Mouse (Mus musculus) CH12.LX (cell line): ENCODE results near the gene Wfikkn1. TPM values are rescaled to one million over a fixed set of nuclear protein-coding genes. Genes with fewer than 3 reads are reported as not detected.

Source experiments
- DNase-seq: peaks from one replicate; pipeline ENCODE4 v3.0.0-alpha.2; 2013; ENCODE audit errors: extremely low read depth
- H3K27ac ChIP-seq: 2 replicates; pipeline ENCODE4 v1.5.1; 2012; ENCODE audit warnings: low read depth, mild to moderate bottlenecking, control low read depth, moderate library complexity; ENCODE audit not compliant: insufficient read depth
- H3K27me3 ChIP-seq: replicated peaks from 2 replicates; pipeline ENCODE3; 2012; ENCODE audit warnings: inconsistent platforms
- H3K36me3 ChIP-seq, 2 experiments: replicated peaks in 1 of 2; 2 replicates each; pipeline versions ENCODE3 to v1.6.1; 2012; ENCODE audit warnings: inconsistent platforms in 1 of 2, low read length in 1 of 2, mild to moderate bottlenecking in 1 of 2, mixed read lengths in 1 of 2, moderate library complexity in 1 of 2; ENCODE audit not compliant: control insufficient read depth in 1 of 2, insufficient read depth in 1 of 2
- H3K4me1 ChIP-seq, 2 experiments: 2 replicates each; pipeline ENCODE4 v1.6.1; 2012; ENCODE audit warnings: inconsistent platforms in 1 of 2, moderate library complexity in 1 of 2; ENCODE audit not compliant: insufficient read depth in 2 of 2, control insufficient read depth in 1 of 2
- H3K4me2 ChIP-seq: 2 replicates; pipeline ENCODE4 v1.6.1; 2012; ENCODE audit warnings: low read depth, mild to moderate bottlenecking, control low read depth; ENCODE audit not compliant: poor library complexity, insufficient read depth, severe bottlenecking
- H3K4me3 ChIP-seq, 3 experiments: fragments of 150-350 bp in 1 of 3; sonication (generic) in 1 of 3; replicated peaks in 1 of 3; 2 replicates each; pipeline versions ENCODE3 to v1.5.1; 2011 to 2012; ENCODE audit warnings: low read depth in 2 of 3, low read length in 2 of 3, mild to moderate bottlenecking in 2 of 3, moderate library complexity in 2 of 3, control low read depth in 1 of 3, improper control_type of control experiment in 1 of 3, inconsistent platforms in 1 of 3, mixed read lengths in 1 of 3; ENCODE audit not compliant: poor library complexity in 1 of 3
- H3K79me2 ChIP-seq: replicated peaks from 2 replicates; pipeline ENCODE4 v1.6.1; 2012; ENCODE audit warnings: mild to moderate bottlenecking, moderate library complexity; ENCODE audit not compliant: control insufficient read depth, poor library complexity, insufficient read depth, severe bottlenecking; ENCODE audit errors: extremely low read depth
- H3K9ac ChIP-seq: 2 replicates; pipeline ENCODE4 v1.6.1; 2012; ENCODE audit warnings: low read depth, mild to moderate bottlenecking, control low read depth, moderate library complexity; ENCODE audit not compliant: insufficient read depth
- H3K9me3 ChIP-seq: replicated peaks from 2 replicates; pipeline ENCODE3; 2012; ENCODE audit warnings: low read length, inconsistent platforms, mixed read lengths
- CHD2 ChIP-seq: IDR thresholded peaks from 2 replicates; pipeline ENCODE4 v1.6.1; 2011; ENCODE audit warnings: low read length, improper control_type of control experiment
- E2F4 ChIP-seq: IDR thresholded peaks from 2 replicates; pipeline ENCODE4 v1.6.1; 2011; ENCODE audit warnings: low read depth, low read length, improper control_type of control experiment; ENCODE audit not compliant: insufficient replicate concordance
- ELF1 ChIP-seq: IDR thresholded peaks from 2 replicates; pipeline ENCODE4 v1.6.1; 2014; ENCODE audit warnings: low read depth, mild to moderate bottlenecking, inconsistent platforms, low read length, improper control_type of control experiment
- HCFC1 ChIP-seq: IDR thresholded peaks from 2 replicates; pipeline ENCODE4 v1.6.1; 2012; ENCODE audit warnings: low read depth, mild to moderate bottlenecking, inconsistent platforms, low read length, improper control_type of control experiment
- IRF4 ChIP-seq: IDR thresholded peaks from 2 replicates; pipeline ENCODE4 v1.6.1; 2014; ENCODE audit warnings: low read depth, mild to moderate bottlenecking, inconsistent platforms, low read length, improper control_type of control experiment
- KAT2A ChIP-seq: IDR thresholded peaks from 2 replicates; pipeline ENCODE4 v1.6.1; 2012; ENCODE audit warnings: low read length, improper control_type of control experiment, inconsistent platforms; ENCODE audit not compliant: insufficient replicate concordance
- MAFK ChIP-seq: IDR thresholded peaks from 2 replicates; pipeline ENCODE4 v1.6.1; 2011; ENCODE audit warnings: low read length, improper control_type of control experiment; ENCODE audit not compliant: insufficient replicate concordance
- MAZ ChIP-seq: IDR thresholded peaks from 2 replicates; pipeline ENCODE4 v1.6.1; 2012; ENCODE audit warnings: low read depth, mild to moderate bottlenecking, inconsistent platforms, low read length, improper control_type of control experiment, moderate library complexity
- MXI1 ChIP-seq: IDR thresholded peaks from 2 replicates; pipeline ENCODE4 v1.6.1; 2011; ENCODE audit warnings: mild to moderate bottlenecking, low read depth, low read length, improper control_type of control experiment
- MYC ChIP-seq: IDR thresholded peaks from 2 replicates; pipeline ENCODE4 v1.6.1; 2011; ENCODE audit warnings: low read depth, mild to moderate bottlenecking, improper control_type of control experiment, low read length
- NELFE ChIP-seq: IDR thresholded peaks from 2 replicates; pipeline ENCODE4 v1.6.1; 2011; ENCODE audit warnings: low read depth, low read length, improper control_type of control experiment
- PAX5 ChIP-seq: IDR thresholded peaks from 2 replicates; pipeline ENCODE4 v1.6.1; 2012; ENCODE audit warnings: low read length, inconsistent platforms, mixed read lengths
- POLR2A ChIP-seq: IDR thresholded peaks from 2 replicates; pipeline ENCODE4 v1.6.1; 2011; ENCODE audit warnings: low read depth, mild to moderate bottlenecking, improper control_type of control experiment, low read length
- RAD21 ChIP-seq: IDR thresholded peaks from 2 replicates; pipeline ENCODE4 v1.6.1; 2011; ENCODE audit warnings: low read depth, mild to moderate bottlenecking, low read length, improper control_type of control experiment, moderate library complexity
- SMC3 ChIP-seq: IDR thresholded peaks from 2 replicates; pipeline ENCODE4 v1.6.1; 2011; ENCODE audit warnings: low read depth, low read length, improper control_type of control experiment
- TBP ChIP-seq: conservative IDR thresholded peaks from 2 replicates; pipeline ENCODE4 v1.6.1; 2011; ENCODE audit warnings: low read depth, low read length, improper control_type of control experiment
- TCF12 ChIP-seq: IDR thresholded peaks from 2 replicates; pipeline ENCODE4 v1.6.1; 2014; ENCODE audit warnings: low read depth, mild to moderate bottlenecking, inconsistent platforms, low read length, improper control_type of control experiment
- USF1 ChIP-seq: IDR thresholded peaks from 2 replicates; pipeline ENCODE4 v1.6.1; 2014; ENCODE audit warnings: low read depth, mild to moderate bottlenecking, inconsistent platforms, low read length, improper control_type of control experiment
- ZC3H11A ChIP-seq: IDR thresholded peaks from 2 replicates; pipeline ENCODE4 v1.6.1; 2012; ENCODE audit warnings: low read depth, mild to moderate bottlenecking, inconsistent platforms, low read length, improper control_type of control experiment
- ZNF384 ChIP-seq: IDR thresholded peaks from 2 replicates; pipeline ENCODE4 v1.6.1; 2012; ENCODE audit warnings: low read depth, low read length, improper control_type of control experiment, inconsistent platforms
- dilution Hi-C: fragments of 300-500 bp; cut with MboI; formaldehyde crosslinking; loops from 2 replicates; pipeline ENCODE4 v1.14.3; 2020; ENCODE audit warnings: low sequenced_read_pairs; ENCODE audit not compliant: extremely low pct_unique_long_range_greater_than_20kb, extremely low pct_ligation_motif_present
- in situ Hi-C: fragments of 300-500 bp; cut with MboI; formaldehyde crosslinking; loops from 3 replicates; pipeline ENCODE4 v1.14.3; 2019; ENCODE audit warnings: low sequenced_read_pairs, low pct_ligation_motif_present, low pct_unique_long_range_greater_than_20kb, mixed read lengths
- polyA plus RNA-seq: library from polyadenylated mRNA; unstranded; fragments of >175 nt; gene quantifications from 2 replicates; pipeline ENCODE4 v1.2.1, GENCODE M21; 2012; ENCODE audit warnings: low read depth; ENCODE audit not compliant: insufficient read length
- total RNA-seq, 2 experiments: library from RNA; depleted of rRNA; stranded (reverse); fragments of 300-350 nt in 1 of 2; fragments of >200 nt in 1 of 2; gene quantifications; 2 replicates each; pipeline ENCODE4 v1.2.3; 2012 to 2014

Wfikkn1 gene
- total and polyA plus RNA-seq, 3 experiments = 0.34 to 0.69 TPM; not detected in 1

GRCm38 (mm10) chr17:25828223-25828594, 52.4 kb downstream of the Wfikkn1 start:
- in situ Hi-C loops = no loop called here
- no peak overlapping the region for H3K9ac ChIP-seq
- dilution Hi-C loops = no loop called here
- TF ChIP-seq RAD21 (no peak), ZNF384 (no peak), TCF12 (no peak), KAT2A (no peak), CHD2 (no peak), NELFE (no peak), TBP (no peak), IRF4 (no peak), USF1 (no peak), E2F4 (no peak), MYC (no peak), MAZ (no peak), SMC3 (no peak), ZC3H11A (no peak), MXI1 (no peak), PAX5 (no peak), HCFC1 (no peak), MAFK (no peak), ELF1 (no peak), POLR2A (no peak)
- H3K4me2 ChIP-seq = no peak overlapping the region
- H3K27me3 ChIP-seq = no peaks in the 10 kb centered on the region
- H3K27ac ChIP-seq = no peak overlapping the region
- H3K9me3 ChIP-seq = no peaks in the 10 kb centered on the region
- H3K4me1 ChIP-seq = peaks cover 26 to 56% of the 10 kb centered on the region in 2 experiments
- H3K36me3 ChIP-seq = peaks cover 49 to 70% of the 10 kb centered on the region in 2 experiments
- H3K4me3 ChIP-seq = no peak overlapping the region
- peaks cover 14% of the 10 kb centered on the region for H3K79me2 ChIP-seq
- DNase-seq = no peak

Other genes with a start within 250 kb of the Wfikkn1 start
Only the 20 nearest of the 31 such genes appear.
- 14.5 and 16.0 TPM in 2 replicates for gene Haghl, start 95.2 kb downstream of the Wfikkn1 start, total RNA-seq (2012; rRNA removed)
- gene Haghl, start 95.2 kb downstream of the Wfikkn1 start, total RNA-seq (2014; rRNA removed) = 7.3 and 7.4 TPM in 2 replicates
- 7.4 and 7.8 TPM in 2 replicates for gene Haghl, start 95.2 kb downstream of the Wfikkn1 start, polyA plus RNA-seq
- gene Ccdc78, start 94.3 kb downstream of the Wfikkn1 start, total RNA-seq (2012; rRNA removed) = 0.13 and 0.25 TPM in 2 replicates
- 0.13 TPM in 1 of 2 replicates, not detected in the other for gene Ccdc78, start 94.3 kb downstream of the Wfikkn1 start, total RNA-seq (2014; rRNA removed)
- 0.40 and 0.49 TPM in 2 replicates for gene Ccdc78, start 94.3 kb downstream of the Wfikkn1 start, polyA plus RNA-seq
- gene Fam173a, start 88.0 kb downstream of the Wfikkn1 start, total RNA-seq (2012; rRNA removed) = 55.0 and 68.3 TPM in 2 replicates
- gene Fam173a, start 88.0 kb downstream of the Wfikkn1 start, total RNA-seq (2014; rRNA removed) = 21.9 and 25.5 TPM in 2 replicates
- 25.5 and 27.8 TPM in 2 replicates for gene Fam173a, start 88.0 kb downstream of the Wfikkn1 start, polyA plus RNA-seq
- gene AC134908.4, start 85.2 kb downstream of the Wfikkn1 start, total RNA-seq (2012; rRNA removed) = not detected in 2 replicates
- gene AC134908.4, start 85.2 kb downstream of the Wfikkn1 start, total RNA-seq (2014; rRNA removed) = not detected in 2 replicates
- gene AC134908.4, start 85.2 kb downstream of the Wfikkn1 start, polyA plus RNA-seq = not detected in 2 replicates
- 49.8 and 50.1 TPM in 2 replicates for gene Metrn, start 83.7 kb downstream of the Wfikkn1 start, total RNA-seq (2012; rRNA removed)
- gene Metrn, start 83.7 kb downstream of the Wfikkn1 start, total RNA-seq (2014; rRNA removed) = 18.1 and 23.7 TPM in 2 replicates
- gene Metrn, start 83.7 kb downstream of the Wfikkn1 start, polyA plus RNA-seq = 16.9 and 17.7 TPM in 2 replicates
- not detected in 2 replicates for gene Fbxl16, start 71.8 kb downstream of the Wfikkn1 start, total RNA-seq (2012; rRNA removed)
- not detected in 2 replicates for gene Fbxl16, start 71.8 kb downstream of the Wfikkn1 start, total RNA-seq (2014; rRNA removed)
- gene Fbxl16, start 71.8 kb downstream of the Wfikkn1 start, polyA plus RNA-seq = not detected in 2 replicates
- 27.2 and 28.6 TPM in 2 replicates for gene Wdr24, start 57.2 kb downstream of the Wfikkn1 start, total RNA-seq (2012; rRNA removed)
- gene Wdr24, start 57.2 kb downstream of the Wfikkn1 start, total RNA-seq (2014; rRNA removed) = 17.3 and 20.9 TPM in 2 replicates
- gene Wdr24, start 57.2 kb downstream of the Wfikkn1 start, polyA plus RNA-seq = 16.9 and 20.4 TPM in 2 replicates
- gene Jmjd8, start 52.0 kb downstream of the Wfikkn1 start, total RNA-seq (2012; rRNA removed) = 7.7 and 9.3 TPM in 2 replicates
- 4.8 and 6.1 TPM in 2 replicates for gene Jmjd8, start 52.0 kb downstream of the Wfikkn1 start, total RNA-seq (2014; rRNA removed)
- gene Jmjd8, start 52.0 kb downstream of the Wfikkn1 start, polyA plus RNA-seq = 8.3 and 8.5 TPM in 2 replicates
- 98.3 and 107 TPM in 2 replicates for gene Stub1, start 47.5 kb downstream of the Wfikkn1 start, total RNA-seq (2012; rRNA removed)
- gene Stub1, start 47.5 kb downstream of the Wfikkn1 start, total RNA-seq (2014; rRNA removed) = 60.4 and 62.9 TPM in 2 replicates
- gene Stub1, start 47.5 kb downstream of the Wfikkn1 start, polyA plus RNA-seq = 84.8 and 87.1 TPM in 2 replicates
- 1.9 and 2.4 TPM in 2 replicates for gene Rhbdl1, start 43.6 kb downstream of the Wfikkn1 start, total RNA-seq (2012; rRNA removed)
- gene Rhbdl1, start 43.6 kb downstream of the Wfikkn1 start, total RNA-seq (2014; rRNA removed) = not detected in 2 replicates
- 2.8 and 4.6 TPM in 2 replicates for gene Rhbdl1, start 43.6 kb downstream of the Wfikkn1 start, polyA plus RNA-seq
- gene Gm20683, start 39.1 kb downstream of the Wfikkn1 start, total RNA-seq (2012; rRNA removed) = 3.1 and 3.8 TPM in 2 replicates
- 0.96 and 1.3 TPM in 2 replicates for gene Gm20683, start 39.1 kb downstream of the Wfikkn1 start, total RNA-seq (2014; rRNA removed)
- 1.4 and 4.8 TPM in 2 replicates for gene Gm20683, start 39.1 kb downstream of the Wfikkn1 start, polyA plus RNA-seq
- 16.2 and 26.1 TPM in 2 replicates for gene Rhot2, start 36.0 kb downstream of the Wfikkn1 start, total RNA-seq (2012; rRNA removed)
- gene Rhot2, start 36.0 kb downstream of the Wfikkn1 start, total RNA-seq (2014; rRNA removed) = 17.3 and 19.5 TPM in 2 replicates
- 33.8 and 51.5 TPM in 2 replicates for gene Rhot2, start 36.0 kb downstream of the Wfikkn1 start, polyA plus RNA-seq
- gene Wdr90, start 19.4 kb downstream of the Wfikkn1 start, total RNA-seq (2012; rRNA removed) = 31.9 and 38.0 TPM in 2 replicates
- 16.0 and 17.5 TPM in 2 replicates for gene Wdr90, start 19.4 kb downstream of the Wfikkn1 start, total RNA-seq (2014; rRNA removed)
- gene Wdr90, start 19.4 kb downstream of the Wfikkn1 start, polyA plus RNA-seq = 19.9 and 23.8 TPM in 2 replicates
- gene Mcrip2, start 12.1 kb downstream of the Wfikkn1 start, total RNA-seq (2012; rRNA removed) = 16.1 and 16.5 TPM in 2 replicates
- gene Mcrip2, start 12.1 kb downstream of the Wfikkn1 start, total RNA-seq (2014; rRNA removed) = 0.82 and 1.4 TPM in 2 replicates
- gene Mcrip2, start 12.1 kb downstream of the Wfikkn1 start, polyA plus RNA-seq = 1.7 and 2.2 TPM in 2 replicates
- 43.6 and 52.5 TPM in 2 replicates for gene Mettl26, start 5.8 kb downstream of the Wfikkn1 start, total RNA-seq (2012; rRNA removed)
- 31.9 and 33.0 TPM in 2 replicates for gene Mettl26, start 5.8 kb downstream of the Wfikkn1 start, total RNA-seq (2014; rRNA removed)
- 29.8 and 32.0 TPM in 2 replicates for gene Mettl26, start 5.8 kb downstream of the Wfikkn1 start, polyA plus RNA-seq
- 6.6 and 8.0 TPM in 2 replicates for gene Rab40c, start 38.9 kb upstream of the Wfikkn1 start, total RNA-seq (2012; rRNA removed)
- gene Rab40c, start 38.9 kb upstream of the Wfikkn1 start, total RNA-seq (2014; rRNA removed) = 7.9 and 9.2 TPM in 2 replicates
- gene Rab40c, start 38.9 kb upstream of the Wfikkn1 start, polyA plus RNA-seq = 14.4 and 14.8 TPM in 2 replicates
- gene Pigq, start 64.1 kb upstream of the Wfikkn1 start, total RNA-seq (2012; rRNA removed) = 28.1 and 29.2 TPM in 2 replicates
- gene Pigq, start 64.1 kb upstream of the Wfikkn1 start, total RNA-seq (2014; rRNA removed) = 15.1 and 18.5 TPM in 2 replicates
- 75.0 and 97.2 TPM in 2 replicates for gene Pigq, start 64.1 kb upstream of the Wfikkn1 start, polyA plus RNA-seq
- not detected in 2 replicates for gene Nhlrc4, start 64.1 kb upstream of the Wfikkn1 start, total RNA-seq (2012; rRNA removed)
- not detected in 2 replicates for gene Nhlrc4, start 64.1 kb upstream of the Wfikkn1 start, total RNA-seq (2014; rRNA removed)
- not detected in 2 replicates for gene Nhlrc4, start 64.1 kb upstream of the Wfikkn1 start, polyA plus RNA-seq
- not detected in 2 replicates for gene A930017K11Rik, start 71.7 kb upstream of the Wfikkn1 start, total RNA-seq (2012; rRNA removed)
- gene A930017K11Rik, start 71.7 kb upstream of the Wfikkn1 start, total RNA-seq (2014; rRNA removed) = not detected in 2 replicates
- gene A930017K11Rik, start 71.7 kb upstream of the Wfikkn1 start, polyA plus RNA-seq = not detected in 2 replicates
- 6.0 and 7.5 TPM in 2 replicates for gene Capn15, start 104.9 kb upstream of the Wfikkn1 start, total RNA-seq (2012; rRNA removed)
- 1.5 and 2.1 TPM in 2 replicates for gene Capn15, start 104.9 kb upstream of the Wfikkn1 start, total RNA-seq (2014; rRNA removed)
- 11.4 and 11.5 TPM in 2 replicates for gene Capn15, start 104.9 kb upstream of the Wfikkn1 start, polyA plus RNA-seq